Mouse (Mus musculus) thymus, adult 2 months (tissue): ENCODE data around the gene Pygo2. TPM values are rescaled to one million over a fixed set of nuclear protein-coding genes. Genes with fewer than 3 reads are reported as not detected.

Source experiments
- DNase-seq: peaks from one replicate; pipeline ENCODE4 v3.0.0; 2021
- H3K27ac ChIP-seq: fragments of 200-500 bp; 2 replicates; pipeline ENCODE4 v1.5.1; 2012; ENCODE audit warnings: low read length, control low read depth; ENCODE audit not compliant: control insufficient read depth, insufficient read depth
- H3K27me3 ChIP-seq: fragments of 200-500 bp; 2 replicates; pipeline ENCODE4 v1.6.1; 2012; ENCODE audit warnings: mild to moderate bottlenecking, low read length, moderate library complexity, mixed read lengths; ENCODE audit not compliant: control insufficient read depth, insufficient read depth
- H3K36me3 ChIP-seq: fragments of 200-500 bp; 2 replicates; pipeline ENCODE4 v1.6.1; 2012; ENCODE audit warnings: mild to moderate bottlenecking, low read length, moderate library complexity; ENCODE audit not compliant: control insufficient read depth, insufficient read depth
- H3K4me1 ChIP-seq: fragments of 200-500 bp; replicated peaks from 2 replicates; pipeline ENCODE4 v1.6.1; 2012; ENCODE audit warnings: low read length; ENCODE audit not compliant: control insufficient read depth, insufficient read depth
- H3K4me3 ChIP-seq: fragments of 200-500 bp; 2 replicates; pipeline ENCODE4 v1.5.1; 2012; ENCODE audit warnings: mild to moderate bottlenecking, low read length, control low read depth, moderate library complexity; ENCODE audit not compliant: control insufficient read depth, insufficient read depth
- CTCF ChIP-seq: fragments of 200-500 bp; IDR thresholded peaks from 2 replicates; pipeline ENCODE4 v1.5.1; 2012; ENCODE audit warnings: mild to moderate bottlenecking, control low read depth, low read length, moderate library complexity, borderline replicate concordance; ENCODE audit not compliant: control insufficient read depth, poor library complexity, insufficient read depth; ENCODE audit errors: extremely low read depth
- POLR2A ChIP-seq: fragments of 200-500 bp; IDR thresholded peaks from 2 replicates; pipeline ENCODE4 v1.6.1; 2012; ENCODE audit warnings: mild to moderate bottlenecking, low read length, control low read depth, moderate library complexity; ENCODE audit not compliant: control insufficient read depth, poor library complexity, insufficient read depth; ENCODE audit errors: extremely low read depth
- WGBS: fragments of 180-500 bp; shearing (Covaris S2); methylation state at CpG from one replicate; pipeline ENCODE4 v1.1.7; 2018; 5-methylcytosine and 5-hydroxymethylcytosine counted together
- polyA plus RNA-seq: library from polyadenylated mRNA; depleted of rRNA; stranded (reverse); fragments of >200 nt; gene quantifications from 2 replicates; pipeline ENCODE4 v1.2.3, GENCODE M21; 2012

Pygo2 gene
- polyA plus RNA-seq, 1 experiment, result 82.3 TPM

DNA sequence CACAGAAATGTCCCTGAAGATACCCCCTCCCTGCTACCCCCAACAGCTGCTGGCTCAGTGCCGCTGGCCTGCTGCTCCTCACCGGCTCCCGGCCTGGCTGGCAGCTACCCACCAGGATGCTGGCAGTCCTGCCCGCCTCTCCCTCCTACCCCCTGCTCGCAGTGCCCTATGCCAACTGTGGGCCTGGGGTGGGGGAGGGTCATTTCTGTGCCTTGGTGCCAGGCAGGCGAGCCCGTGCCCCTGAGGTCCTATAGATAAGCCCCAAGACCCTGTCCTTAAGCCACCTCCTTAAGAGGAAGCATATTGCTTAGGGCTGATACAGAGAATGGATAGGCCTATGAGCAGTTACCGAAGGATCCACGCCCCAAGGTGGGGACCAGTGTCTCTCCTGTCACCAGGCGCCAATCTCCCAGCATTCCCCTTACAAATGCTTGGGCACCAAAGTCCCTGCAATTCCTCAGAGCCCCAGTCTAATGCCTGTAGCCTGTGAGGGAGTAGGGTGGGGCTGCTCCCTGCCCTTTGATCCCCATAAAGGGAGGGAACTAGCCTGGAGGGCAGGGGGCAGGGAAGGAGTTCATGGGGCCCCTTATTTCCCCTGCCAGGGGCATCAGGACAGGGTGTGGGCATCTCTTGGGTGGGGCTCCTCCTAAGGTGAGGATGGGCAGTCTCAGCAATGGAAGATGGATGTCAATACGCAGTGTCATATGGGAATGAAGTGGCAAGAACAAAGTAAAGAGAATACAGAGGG is 41.7 kb upstream of the Pygo2 start:
- peak; percentile 16 for DNase-seq
- 0 out of 2 replicates have a peak overlapping the region, but pooled peaks have one; percentile 3 for H3K4me3 ChIP-seq
- H3K27ac ChIP-seq, result 0 out of 2 replicates have a peak overlapping the region, but pooled peaks have one; percentile 2
- peaks cover 65% of the 10 kb centered on the region for H3K4me1 ChIP-seq
- peaks cover 4% of the 10 kb centered on the region for H3K27me3 ChIP-seq
- WGBS, result 89% methylated on average over 11 of the region's 11 CpGs
- no peaks in the 10 kb centered on the region for H3K36me3 ChIP-seq
- no peak for TF ChIP-seq POLR2A
- TF ChIP-seq CTCF, result no peak

DNA sequence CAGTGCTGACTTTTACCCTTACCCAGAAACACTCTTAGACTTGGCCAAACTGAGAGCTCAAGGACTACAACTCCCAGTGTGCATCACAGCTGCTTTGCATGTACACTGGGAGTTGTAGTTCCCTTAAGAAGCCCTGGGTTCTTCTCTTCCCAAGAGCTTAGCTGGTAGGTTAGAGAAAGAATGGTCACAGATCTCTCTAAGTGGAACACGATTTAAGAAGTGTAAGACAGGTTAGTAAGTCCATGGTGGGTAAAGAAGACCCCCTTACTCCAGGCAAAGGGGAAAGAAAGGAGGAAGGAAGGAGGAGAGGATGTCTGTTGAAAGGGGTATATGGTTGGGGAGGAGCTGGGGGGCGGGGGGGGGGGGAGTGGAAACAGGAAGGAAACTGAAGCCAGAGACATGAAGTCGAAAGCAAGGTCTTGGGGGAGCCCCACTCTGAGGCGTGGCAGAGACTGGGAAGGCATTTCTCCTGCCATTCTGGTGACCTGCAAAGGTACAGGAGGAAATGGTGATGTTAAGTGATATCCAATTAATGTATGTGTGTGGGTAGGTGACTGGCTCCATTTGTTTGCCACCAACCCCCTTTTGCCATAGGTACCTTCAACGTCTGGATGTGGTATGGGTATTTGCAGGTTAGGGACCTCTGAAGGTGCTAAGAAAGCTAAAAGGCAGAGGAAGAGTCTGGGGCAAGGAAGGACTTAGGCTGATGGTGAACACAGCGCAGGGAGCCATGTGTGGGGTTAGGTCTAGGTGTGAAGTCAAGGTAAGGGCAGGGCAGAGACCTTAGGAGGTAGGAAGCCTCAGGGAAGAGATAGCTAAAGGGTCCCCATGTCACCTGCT is 40.9 kb upstream of the Pygo2 start:
- peaks cover 64% of the 10 kb centered on the region for H3K4me1 ChIP-seq
- peak; percentile 49 for DNase-seq
- 22% methylated on average over 5 of the region's 6 CpGs for WGBS
- H3K27me3 ChIP-seq, result peaks cover 7% of the 10 kb centered on the region
- H3K36me3 ChIP-seq, result no peaks in the 10 kb centered on the region
- no peak overlapping the region for H3K4me3 ChIP-seq
- H3K27ac ChIP-seq, result peak overlapping the region; percentile 72
- no peak for TF ChIP-seq POLR2A
- no peak for TF ChIP-seq CTCF

DNA sequence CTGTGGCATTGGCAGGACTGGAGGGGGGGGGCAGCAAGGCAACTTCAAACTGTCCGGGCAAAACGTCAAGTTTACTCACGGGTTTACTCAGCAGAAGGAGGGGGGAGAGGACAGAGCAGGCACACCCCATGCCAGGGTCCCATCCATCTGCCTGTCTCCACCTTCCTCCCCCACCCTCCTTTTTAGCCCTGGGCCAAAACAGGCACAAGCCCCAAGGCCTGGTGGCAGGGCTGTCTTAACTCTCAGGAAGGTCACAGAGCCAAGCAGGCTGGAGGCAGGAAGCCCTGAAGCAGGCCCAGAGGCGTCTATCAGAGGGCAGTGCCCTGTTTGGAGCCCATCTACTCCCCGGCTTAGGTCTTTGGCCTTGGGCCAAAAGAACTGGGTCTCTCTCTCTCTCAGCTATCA is 39.9 kb upstream of the Pygo2 start:
- Histone ChIP-seq H3K27me3 (peaks cover 11% of the 10 kb centered on the region), H3K36me3 (no peaks in the 10 kb centered on the region), H3K4me3 (peak overlapping the region; percentile 12; the same call in 1 of the 2 replicates), H3K27ac (peak overlapping the region; percentile 72), H3K4me1 (peaks cover 59% of the 10 kb centered on the region)
- TF ChIP-seq POLR2A (no peak), CTCF (no peak)
- WGBS, result 58% methylated on average over 5 of the region's 5 CpGs
- no peak for DNase-seq

DNA sequence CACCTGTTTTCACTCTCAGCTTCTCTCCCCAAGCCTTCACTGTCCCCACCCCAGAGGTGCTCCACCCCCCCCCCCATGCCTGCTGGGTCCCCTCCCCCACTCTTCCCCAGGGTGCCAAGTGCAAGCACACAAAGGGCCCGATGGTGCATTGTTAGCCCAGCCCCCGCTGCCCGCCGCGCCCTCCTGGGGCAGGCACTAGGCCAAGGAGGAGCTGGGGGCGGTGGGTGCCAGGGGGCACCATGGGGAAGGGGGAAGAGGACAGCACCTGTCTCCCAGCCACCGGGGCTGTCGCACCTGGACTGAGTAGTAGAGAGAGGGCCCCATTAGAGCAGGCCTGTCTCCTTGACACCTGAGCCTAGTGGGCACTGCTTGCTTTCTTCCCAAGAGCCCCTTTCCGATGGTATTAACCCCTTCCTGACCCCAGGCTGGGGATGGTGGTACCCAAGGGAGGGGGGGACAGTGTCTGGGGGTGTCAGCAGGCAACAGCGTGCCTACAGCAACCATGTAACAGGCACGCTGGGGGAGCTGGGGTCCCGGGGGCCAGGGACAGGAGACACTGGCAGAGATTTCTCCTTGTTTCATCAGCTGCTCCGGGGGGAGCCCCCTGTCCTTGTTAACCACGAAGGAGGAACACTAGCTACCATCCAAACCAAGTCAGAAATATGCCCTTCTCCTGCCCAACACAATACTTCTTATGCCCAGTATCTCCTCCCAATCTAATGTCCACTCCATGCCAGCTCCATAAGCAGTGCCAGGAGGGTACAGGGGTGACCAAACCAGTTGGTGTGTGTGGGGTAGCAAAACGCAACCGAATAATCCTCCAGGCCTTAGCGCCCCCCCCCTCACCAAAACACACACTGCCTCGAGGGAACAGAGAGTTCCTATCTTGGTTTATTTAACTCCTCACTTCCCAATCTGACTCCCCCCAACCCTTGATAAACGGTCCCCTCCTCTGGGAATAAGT is 39.0 kb upstream of the Pygo2 start:
- peak; percentile 39 for DNase-seq
- peak overlapping the region; percentile 77 for H3K27ac ChIP-seq
- H3K4me1 ChIP-seq, result peaks cover 55% of the 10 kb centered on the region
- WGBS, result 18% methylated on average over 19 of the region's 19 CpGs
- H3K36me3 ChIP-seq, result no peaks in the 10 kb centered on the region
- peak overlapping the region; percentile 53 for H3K4me3 ChIP-seq
- H3K27me3 ChIP-seq, result peaks cover 13% of the 10 kb centered on the region
- TF ChIP-seq POLR2A (no peak), CTCF (no peak)

DNA sequence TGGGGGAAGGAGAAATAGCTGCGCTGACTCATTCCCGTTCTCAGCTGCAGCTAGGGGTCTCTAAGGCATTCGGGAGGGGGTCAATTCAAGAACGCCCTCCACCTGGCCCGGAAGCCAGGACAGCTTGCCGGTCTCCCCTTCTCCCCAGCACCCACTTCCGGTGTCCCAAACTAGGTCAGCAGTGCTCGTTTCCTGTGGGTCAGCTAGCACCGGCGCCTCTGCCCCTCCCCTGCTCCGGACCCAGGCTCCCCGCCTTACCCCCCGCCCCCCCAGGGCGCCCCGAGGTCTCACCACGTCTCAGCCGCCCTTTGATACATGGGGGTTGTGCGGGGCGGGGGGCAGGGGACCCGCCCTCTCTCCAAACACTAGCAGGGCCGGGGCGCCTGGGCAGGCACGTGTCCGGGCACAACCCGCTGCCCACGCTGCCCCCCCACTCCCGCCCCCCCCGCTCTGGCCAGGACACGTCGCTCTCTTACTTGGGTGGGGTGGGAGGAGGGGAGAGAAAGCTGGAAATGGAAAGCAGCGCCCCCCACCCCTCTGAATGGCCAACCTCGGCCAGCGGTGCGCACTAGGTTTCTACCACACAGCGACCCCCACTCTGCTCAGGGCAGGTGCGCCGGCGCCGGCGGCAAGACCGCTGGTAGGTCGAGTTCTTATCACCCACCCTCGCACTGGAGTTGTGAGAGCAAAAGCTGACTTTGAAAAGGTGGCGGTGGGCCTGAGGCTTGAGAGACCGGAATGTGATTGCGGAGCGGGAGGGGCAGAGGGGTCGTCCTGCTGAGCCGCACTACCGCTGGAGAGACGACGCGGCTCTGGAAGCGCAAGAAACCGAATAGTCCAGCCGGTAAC is 38.1 kb upstream of the Pygo2 start:
- 3% methylated on average over 52 of the region's 56 CpGs for WGBS
- Histone ChIP-seq H3K4me3 (peak overlapping the region; percentile 53), H3K4me1 (peaks cover 57% of the 10 kb centered on the region), H3K36me3 (no peaks in the 10 kb centered on the region), H3K27me3 (peaks cover 13% of the 10 kb centered on the region), H3K27ac (peak overlapping the region; percentile 77)
- TF ChIP-seq CTCF, result no peak
- TF ChIP-seq POLR2A, result no peak
- peak; percentile 29 for DNase-seq
